Mouse (Mus musculus): ENCODE results near the gene Ttc26.

GRCm38 (mm10) chr6:38448295-38448694 is 67.0 kb downstream of the Ttc26 start:
- TF ChIP-seq POLR2A (IDR thresholded peaks at IDR 0.05; ENCODE audit: extremely low read depth, insufficient read depth, low read length) (no peak), CTCF (IDR thresholded peaks at IDR 0.05; ENCODE audit: low read depth, low read length) (no peak)
